Mouse (Mus musculus): ENCODE measurements at regions not wholly inside any gene's neighbourhood (a gene's known extent, or its start where the extent isn't known, plus 50 kb on each side); places are given as distances from the start of the nearest gene placed in this dataset.

- no peak for TF ChIP-seq CTCF (IDR thresholded peaks at IDR 0.05)
- no peak for TF ChIP-seq EP300 (IDR thresholded peaks at IDR 0.05)
These were observed 91.3 kb upstream of the Nebl start for GRCm38 (mm10) chr2:17822621-17823006.

Data from lung, postnatal 0 days (tissue).